Mouse (Mus musculus) fat pad, adult 2 months (tissue): ENCODE results near the gene Gm21954.

Experiments used
- DNase-seq: peaks from one replicate; pipeline ENCODE4 v3.0.0-alpha.2; 2011; ENCODE audit warnings: low read depth, low spot score; ENCODE audit errors: extremely low read depth

The Gm21954 gene

DNA sequence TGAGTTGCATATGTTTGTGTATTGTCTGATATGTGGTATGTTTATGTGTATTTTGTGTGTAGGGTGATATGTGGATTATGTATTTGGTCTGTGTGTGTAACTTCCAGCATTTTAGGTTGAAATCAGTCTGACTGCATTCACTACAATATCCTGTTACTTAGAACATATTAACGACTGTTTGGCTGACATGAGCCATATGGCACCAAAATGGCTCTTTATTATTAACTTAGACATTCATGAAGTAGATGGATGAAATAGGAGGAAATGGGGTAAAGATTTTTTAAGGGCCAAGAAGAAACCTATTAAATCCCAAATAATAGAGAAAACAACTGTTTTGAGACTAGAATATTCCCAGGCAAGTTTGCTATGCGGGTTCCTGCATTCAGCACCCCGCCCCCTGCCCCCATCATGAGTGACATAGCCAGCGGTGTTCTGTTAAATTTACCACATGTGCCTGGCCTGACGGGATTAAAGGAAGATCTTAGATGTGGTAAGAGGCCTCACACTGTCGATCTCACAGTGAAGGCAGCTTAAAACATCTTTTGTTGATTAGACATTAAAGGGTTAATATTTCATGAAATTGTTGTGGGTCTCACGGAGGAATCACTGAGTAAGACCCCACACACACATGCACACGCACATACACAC is 51.5 kb downstream of the Gm21954 start:
- no peak for DNase-seq

DNA sequence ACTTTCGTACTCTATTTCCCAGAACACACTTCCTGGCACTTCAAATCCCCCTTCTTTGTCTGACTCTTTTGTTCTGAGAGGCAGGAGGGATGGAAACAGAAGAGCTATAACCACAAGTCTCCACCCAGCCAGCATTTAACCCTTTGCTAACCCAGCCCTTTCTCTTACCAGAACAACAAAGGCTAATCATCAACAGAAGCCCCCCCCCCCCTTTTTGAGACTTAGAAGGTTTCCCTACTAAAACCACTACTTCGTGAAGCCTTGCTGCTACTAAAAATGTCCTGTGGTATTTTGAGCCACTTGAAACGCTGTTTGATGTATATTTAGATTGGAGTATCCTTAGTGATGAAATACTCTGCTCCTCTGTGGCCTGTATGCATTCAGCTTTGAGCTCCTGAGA is 52.7 kb downstream of the Gm21954 start:
- no peak for DNase-seq

DNA sequence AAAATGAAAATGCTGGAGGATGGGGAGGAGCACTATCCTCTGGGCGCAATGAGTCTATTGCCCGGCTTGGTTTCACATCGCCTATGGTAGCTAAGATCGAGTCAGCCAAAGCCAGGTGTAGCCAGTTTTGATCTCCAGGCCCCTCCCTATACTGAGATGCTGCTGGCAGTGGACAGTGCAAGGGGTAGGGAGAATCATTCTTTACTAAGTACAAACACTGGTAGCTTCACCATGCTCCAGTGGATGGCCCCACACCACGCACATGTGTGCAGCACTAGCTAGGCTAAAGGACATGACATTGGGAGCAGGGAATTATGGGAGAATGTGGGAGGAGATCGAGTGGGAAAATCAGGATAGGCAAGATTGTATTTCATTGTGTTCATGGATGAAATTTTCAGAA is 53.2 kb downstream of the Gm21954 start:
- no peak for DNase-seq

DNA sequence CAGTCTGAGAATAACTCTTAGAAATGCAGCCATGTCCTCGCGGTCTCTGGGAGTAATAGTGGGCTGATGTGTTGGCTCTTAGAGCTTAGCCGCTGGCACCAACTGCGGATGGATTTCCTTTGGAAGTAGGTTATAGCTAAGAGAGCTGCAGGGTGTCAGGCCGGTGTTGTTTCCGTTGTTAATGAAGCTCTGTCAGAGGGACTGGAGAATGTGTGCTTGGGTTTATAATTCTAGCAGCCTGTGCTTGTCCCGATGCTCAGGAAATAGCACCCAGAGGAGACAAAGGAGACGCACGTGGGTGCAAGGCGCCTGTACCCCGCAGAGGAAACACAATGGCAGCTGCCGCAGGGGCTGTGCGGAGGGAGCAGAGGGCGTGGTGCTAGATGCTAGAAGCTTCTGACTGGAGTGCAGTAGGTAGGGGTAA is 56.5 kb downstream of the Gm21954 start:
- no peak for DNase-seq
